Comparison of ENCODE assay signal across 8 mouse cellular contexts in the genomic region with DNA sequence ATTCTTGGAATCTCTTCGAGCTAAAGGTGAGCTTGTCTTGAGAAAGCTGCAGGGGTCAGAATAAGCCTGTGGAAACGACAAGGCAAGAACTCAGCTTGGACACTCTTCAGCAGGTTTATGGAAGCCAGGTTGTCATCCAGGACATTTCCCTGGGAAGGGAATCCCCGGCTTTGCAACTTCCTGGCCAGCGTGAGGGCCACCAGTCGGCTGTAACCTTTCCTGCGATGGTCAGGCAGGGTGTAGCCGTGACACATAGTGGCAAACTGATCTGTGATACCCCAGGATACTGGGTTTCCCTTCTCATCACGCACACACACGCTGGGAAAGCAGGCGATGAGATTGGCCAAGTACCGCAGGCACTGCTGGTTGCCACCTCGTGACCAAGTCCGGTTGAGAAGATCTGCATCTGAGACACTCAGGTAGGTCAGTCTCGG. TPM values are rescaled to one million over a fixed set of nuclear protein-coding genes. Genes with fewer than 3 reads are reported as not detected.
DNase-seq lines count a peak whose midpoint lies in the region; ATAC-seq and TF ChIP-seq lines count a peak whose summit lies in the region.

No protein-coding gene starts in this region.

- 0 out of 2 replicates have a peak overlapping the region, but pooled peaks have one; percentile 4 for H3K4me3 ChIP-seq in heart, adult 2 months
- H3K4me3 ChIP-seq in forebrain, embryonic 10.5 days, result peak overlapping the region; percentile 30
- H3K4me3 ChIP-seq in limb, embryonic 13.5 days, result peak overlapping the region; percentile 2; the same call in 1 of the 2 replicates
- no peak overlapping the region for H3K4me3 ChIP-seq in stomach, postnatal 0 days (ENCODE audit: low read depth, low read length)

- 4% methylated on average over 13 of the region's 14 CpGs for WGBS in heart, adult 2 months
- 20% methylated on average over 14 of the region's 14 CpGs for WGBS in forebrain, embryonic 10.5 days
- WGBS in limb, embryonic 13.5 days, result 8% methylated on average over 14 of the region's 14 CpGs
- 11% methylated on average over 13 of the region's 14 CpGs for WGBS in stomach, postnatal 0 days

- no peak overlapping the region; the same call in 1 of the 2 replicates for H3K9ac ChIP-seq in heart, adult 2 months (ENCODE audit: low read depth, low read length)
- H3K9ac ChIP-seq in limb, embryonic 13.5 days, result no peak overlapping the region
- peak overlapping the region; percentile 18; the same call in 1 of the 2 replicates for H3K9ac ChIP-seq in stomach, postnatal 0 days (ENCODE audit: low read length)

- ATAC-seq in limb, embryonic 13.5 days (ENCODE audit: low FRiP score, low read depth), result no peak
- ATAC-seq in stomach, postnatal 0 days (ENCODE audit: low FRiP score, low TSS enrichment), result no peak

- intact Hi-C loops in heart, adult 2 months (cut with DNase I), result no loop called here
- intact Hi-C loops in heart, postnatal 36 days (cut with DNase I), result no loop called here

- no peak overlapping the region for H3K27ac ChIP-seq in heart, adult 2 months
- no peak overlapping the region for H3K27ac ChIP-seq in forebrain, embryonic 10.5 days
- H3K27ac ChIP-seq in limb, embryonic 13.5 days, result no peak overlapping the region
- no peak overlapping the region for H3K27ac ChIP-seq in stomach, postnatal 0 days (replicated peaks)

- peaks cover 2% of the 10 kb centered on the region for H3K4me1 ChIP-seq in heart, adult 2 months (ENCODE audit: control insufficient read depth, insufficient read depth, low read length)
- peaks cover 12% of the 10 kb centered on the region for H3K4me1 ChIP-seq in forebrain, embryonic 10.5 days
- 0 out of 2 replicates have a peak, but pooled peaks cover 4% of the 10 kb centered on the region for H3K4me1 ChIP-seq in limb, embryonic 13.5 days
- 0 out of 2 replicates have a peak, but pooled peaks cover 2% of the 10 kb centered on the region for H3K4me1 ChIP-seq in stomach, postnatal 0 days (replicated peaks; ENCODE audit: control insufficient read depth, insufficient read depth)

- no peaks in the 10 kb centered on the region for H3K9me3 ChIP-seq in forebrain, embryonic 10.5 days
- H3K9me3 ChIP-seq in limb, embryonic 13.5 days, result no peaks in the 10 kb centered on the region
- H3K9me3 ChIP-seq in stomach, postnatal 0 days (ENCODE audit: control insufficient read depth, low read length), result no peaks in the 10 kb centered on the region

- DNase-seq in heart, adult 2 months, result peak in 1 of 2 experiments; percentile 5
- no peak for DNase-seq in heart, postnatal 36 days
- peak; percentile 50 for DNase-seq in ZHBTc4 (ENCODE audit: low read depth, low spot score)
- no peak for DNase-seq in forebrain, embryonic 10.5 days (ENCODE audit: extremely low spot score, low spot score)
- DNase-seq in stomach, postnatal 0 days (ENCODE audit: low spot score), result no peak
- DNase-seq in urinary bladder, postnatal 14 days (ENCODE audit: low spot score), result no peak
- no peak for DNase-seq in ovary, postnatal 14 days (ENCODE audit: low spot score)

- H3K4me2 ChIP-seq in limb, embryonic 13.5 days (replicated peaks), result peak overlapping the region; percentile 45
- peak overlapping the region; percentile 34; the same call in 1 of the 2 replicates for H3K4me2 ChIP-seq in stomach, postnatal 0 days (replicated peaks; ENCODE audit: low read depth)

- H3K36me3 ChIP-seq in heart, adult 2 months (ENCODE audit: control insufficient read depth, insufficient read depth, low read length), result no peaks in the 10 kb centered on the region
- H3K36me3 ChIP-seq in forebrain, embryonic 10.5 days (replicated peaks), result no peaks in the 10 kb centered on the region
- H3K36me3 ChIP-seq in limb, embryonic 13.5 days, result no peaks in the 10 kb centered on the region
- H3K36me3 ChIP-seq in stomach, postnatal 0 days (ENCODE audit: control insufficient read depth, insufficient read depth, low read length), result no peaks in the 10 kb centered on the region

- H3K27me3 ChIP-seq in heart, adult 2 months (ENCODE audit: control insufficient read depth, insufficient read depth, low read length), result no peaks in the 10 kb centered on the region
- H3K27me3 ChIP-seq in forebrain, embryonic 10.5 days (ENCODE audit: poor library complexity, severe bottlenecking), result no peaks in the 10 kb centered on the region
- no peaks in the 10 kb centered on the region for H3K27me3 ChIP-seq in limb, embryonic 13.5 days
- H3K27me3 ChIP-seq in stomach, postnatal 0 days (ENCODE audit: control insufficient read depth, insufficient read depth, low read length), result no peaks in the 10 kb centered on the region

- no peak for TF ChIP-seq POLR2A in heart, adult 2 months (IDR thresholded peaks at IDR 0.05; ENCODE audit: insufficient read depth, low read depth, low read length)

- H3K79me2 ChIP-seq in heart, adult 2 months (replicated peaks; ENCODE audit: control insufficient read depth, insufficient read depth, low read length), result no peaks in the 10 kb centered on the region

- TF ChIP-seq CTCF in heart, adult 2 months (IDR thresholded peaks at IDR 0.05), result no peak
- no peak for TF ChIP-seq CTCF in stomach, postnatal 0 days (IDR thresholded peaks at IDR 0.05; ENCODE audit: low read depth)

- TF ChIP-seq EP300 in heart, adult 2 months (IDR thresholded peaks at IDR 0.05; ENCODE audit: insufficient read depth, low read depth, low read length), result no peak
- TF ChIP-seq EP300 in stomach, postnatal 0 days (optimal IDR thresholded peaks at IDR 0.05), result no peak

RNA-seq across cellular contexts. Expression of a gene that starts 9.4 kb away (rescaled TPM):
- not detected for total RNA-seq in heart, adult 2 months (2021)
- polyA plus RNA-seq in heart, adult 2 months (2012; rRNA removed), result not detected in 2 replicates
- total RNA-seq in heart, postnatal 36 days (2021), result not detected
- 0.21 and 0.29 TPM in 2 replicates for polyA plus RNA-seq in forebrain, embryonic 10.5 days (2016; fragmentation: Nextera tagmentation; extraction: Ambion mirVana)
- not detected in 2 replicates for polyA plus RNA-seq in limb, embryonic 13.5 days (2015; fragmentation: Nextera tagmentation; extraction: Ambion mirVana)
- polyA plus RNA-seq in stomach, postnatal 0 days (2015; fragmentation: Nextera tagmentation; extraction: Ambion mirVana), result not detected in 2 replicates

RNA-seq across cellular contexts. Expression of a gene that starts 24.4 kb away (rescaled TPM):
- total RNA-seq in heart, adult 2 months (2021), result under 1 TPM; 0.30 to 0.65 TPM
- polyA plus RNA-seq in heart, adult 2 months (2012; rRNA removed), result 0.97 and 1.1 TPM in 2 replicates
- under 1 TPM; 0.30 to 0.53 TPM for total RNA-seq in heart, postnatal 36 days (2021)
- 1.0 and 1.1 TPM in 2 replicates for polyA plus RNA-seq in forebrain, embryonic 10.5 days (2016; fragmentation: Nextera tagmentation; extraction: Ambion mirVana)
- 1.9 and 3.0 TPM in 2 replicates for polyA plus RNA-seq in limb, embryonic 13.5 days (2015; fragmentation: Nextera tagmentation; extraction: Ambion mirVana)
- 5.7 and 6.0 TPM in 2 replicates for polyA plus RNA-seq in stomach, postnatal 0 days (2015; fragmentation: Nextera tagmentation; extraction: Ambion mirVana)

RNA-seq across cellular contexts. Expression of a gene that starts 29.7 kb away (rescaled TPM):
- total RNA-seq in heart, adult 2 months (2021), result 100 to 1,000 TPM; 146 to 171 TPM
- polyA plus RNA-seq in heart, adult 2 months (2012; rRNA removed), result 30.8 and 56.6 TPM in 2 replicates
- total RNA-seq in heart, postnatal 36 days (2021), result 100 to 1,000 TPM; 146 to 162 TPM
- 28.7 and 29.9 TPM in 2 replicates for polyA plus RNA-seq in forebrain, embryonic 10.5 days (2016; fragmentation: Nextera tagmentation; extraction: Ambion mirVana)
- 34.5 and 35.8 TPM in 2 replicates for polyA plus RNA-seq in limb, embryonic 13.5 days (2015; fragmentation: Nextera tagmentation; extraction: Ambion mirVana)
- polyA plus RNA-seq in stomach, postnatal 0 days (2015; fragmentation: Nextera tagmentation; extraction: Ambion mirVana), result 26.0 TPM in 2 replicates

RNA-seq across cellular contexts. Expression of a gene that starts 30.1 kb away (rescaled TPM):
- 1 to 10 TPM; 5.4 to 7.3 TPM for total RNA-seq in heart, adult 2 months (2021)
- 1.5 and 2.3 TPM in 2 replicates for polyA plus RNA-seq in heart, adult 2 months (2012; rRNA removed)
- total RNA-seq in heart, postnatal 36 days (2021), result 1 to 10 TPM; 5.3 to 5.7 TPM
- polyA plus RNA-seq in forebrain, embryonic 10.5 days (2016; fragmentation: Nextera tagmentation; extraction: Ambion mirVana), result 40.2 and 44.5 TPM in 2 replicates
- 27.3 and 28.1 TPM in 2 replicates for polyA plus RNA-seq in limb, embryonic 13.5 days (2015; fragmentation: Nextera tagmentation; extraction: Ambion mirVana)
- 8.0 and 10.0 TPM in 2 replicates for polyA plus RNA-seq in stomach, postnatal 0 days (2015; fragmentation: Nextera tagmentation; extraction: Ambion mirVana)
